Mouse (Mus musculus): Measurements from ENCODE around the gene Olfr1335. TPM values are rescaled to one million over a fixed set of nuclear protein-coding genes. Genes with fewer than 3 reads are reported as not detected.

Olfr1335 gene
- under 1 TPM in 1 of 2 experiments, not detected in 1; 0.27 TPM for polyA plus RNA-seq (2017; shearing (Covaris generic))

GRCm38 (mm10) chr4:118809844-118810243, at the start of gene Olfr1335:
Olfr1335 (minus strand) TSS chr4:118809944.

GRCm38 (mm10) chr4:118836179-118836578, 26.4 kb upstream of the Olfr1335 start, which contains the start of gene Olfr1333:
Olfr1333 (minus strand) TSS chr4:118836279.

DNA sequence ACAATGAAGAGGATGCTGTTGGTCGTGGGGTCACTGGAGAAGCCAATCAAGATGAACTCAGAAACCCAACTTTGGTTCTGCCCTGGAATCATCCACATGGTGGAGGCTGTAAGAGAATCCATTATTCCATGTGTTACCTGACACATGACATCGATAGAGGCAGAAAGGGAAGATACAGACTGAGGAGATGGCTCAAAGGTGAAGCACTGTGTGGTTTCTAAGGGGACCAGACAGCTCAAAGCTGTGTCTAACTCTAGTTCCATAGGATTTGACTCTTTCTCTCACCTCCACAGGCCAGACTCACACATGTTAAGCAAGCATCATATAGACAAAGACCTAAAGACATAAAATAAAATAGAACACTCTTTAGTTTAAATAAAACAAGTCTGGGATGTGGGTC, 27.3 kb downstream of the Olfr1335 start, which contains the start of gene Olfr1337:
TSS of gene Olfr1337 (minus strand) at position 101 of the 400 bp plus-strand sequence.

Other genes starting within 250 kb of the Olfr1335 start
- under 1 TPM in 1 of 2 experiments, not detected in 1; 0.10 TPM for gene Cfap57, start 189.2 kb downstream of the Olfr1335 start, polyA plus RNA-seq (2017; shearing (Covaris generic))
- 100 to 1,000 TPM; 131 to 185 TPM for gene Ebna1bp2, start 189.1 kb downstream of the Olfr1335 start, polyA plus RNA-seq (2017; shearing (Covaris generic))
- gene Olfr62, start 151.0 kb downstream of the Olfr1335 start, polyA plus RNA-seq (2017; shearing (Covaris generic)) = not detected
- gene Olfr1342, start 117.2 kb downstream of the Olfr1335 start, polyA plus RNA-seq (2017; shearing (Covaris generic)) = under 1 TPM in 1 of 2 experiments, not detected in 1; 0.12 TPM
- under 1 TPM in 1 of 2 experiments, not detected in 1; 0.71 TPM for gene Olfr1341, start 106.4 kb downstream of the Olfr1335 start, polyA plus RNA-seq (2017; shearing (Covaris generic))
- under 1 TPM in 1 of 2 experiments, not detected in 1; 0.05 TPM for gene Olfr1340, start 89.8 kb downstream of the Olfr1335 start, polyA plus RNA-seq (2017; shearing (Covaris generic))
- under 1 TPM in 1 of 2 experiments, not detected in 1; 0.17 TPM for gene Olfr1339, start 77.8 kb downstream of the Olfr1335 start, polyA plus RNA-seq (2017; shearing (Covaris generic))
- under 1 TPM in 1 of 2 experiments, not detected in 1; 0.32 TPM for gene Olfr1338, start 51.2 kb downstream of the Olfr1335 start, polyA plus RNA-seq (2017; shearing (Covaris generic))
- not detected for gene Olfr1337, start 27.4 kb downstream of the Olfr1335 start, polyA plus RNA-seq (2017; shearing (Covaris generic))
- not detected for gene Olfr1333, start 26.3 kb upstream of the Olfr1335 start, polyA plus RNA-seq (2017; shearing (Covaris generic))
- under 1 TPM in 1 of 2 experiments, not detected in 1; 0.36 TPM for gene Olfr1331, start 54.7 kb upstream of the Olfr1335 start, polyA plus RNA-seq (2017; shearing (Covaris generic))
- under 1 TPM in 1 of 2 experiments, not detected in 1; 0.82 TPM for gene Olfr1330, start 78.7 kb upstream of the Olfr1335 start, polyA plus RNA-seq (2017; shearing (Covaris generic))
- not detected for gene Olfr1329, start 107.5 kb upstream of the Olfr1335 start, polyA plus RNA-seq (2017; shearing (Covaris generic))
- gene Olfr1328, start 128.7 kb upstream of the Olfr1335 start, polyA plus RNA-seq (2017; shearing (Covaris generic)) = under 1 TPM in 1 of 2 experiments, not detected in 1; 0.31 TPM
- not detected for gene Lao1, start 151.6 kb upstream of the Olfr1335 start, polyA plus RNA-seq (2017; shearing (Covaris generic))